Mouse (Mus musculus): ENCODE data around the gene Cnksr3.

GRCm38 (mm10) chr10:7131441-7131840 is 80.6 kb downstream of the Cnksr3 start:
- TF ChIP-seq CTCF (IDR thresholded peaks at IDR 0.05; ENCODE audit: control insufficient read depth, insufficient read depth, insufficient replicate concordance, low read depth, low read length): no peak
- TF ChIP-seq POLR2A (IDR thresholded peaks at IDR 0.05; ENCODE audit: control insufficient read depth, low read depth, low read length): no peak
